Mouse (Mus musculus) small intestine, adult 2 months (tissue): ENCODE measurements around the gene Gm17402.

Experiments
- CTCF ChIP-seq: fragments of 200-500 bp; IDR thresholded peaks from 2 replicates; pipeline ENCODE4 v1.5.1; 2012; ENCODE audit warnings: low read depth, mild to moderate bottlenecking, control low read depth, inconsistent platforms, low read length, moderate library complexity, mixed read lengths; ENCODE audit not compliant: insufficient replicate concordance, insufficient read length; ENCODE audit errors: extremely low read depth
- POLR2A ChIP-seq: fragments of 200-500 bp; IDR thresholded peaks from 2 replicates; pipeline ENCODE4 v1.6.1; 2012; ENCODE audit warnings: low read depth, mild to moderate bottlenecking, control low read depth, inconsistent platforms, low read length, moderate library complexity

DNA sequence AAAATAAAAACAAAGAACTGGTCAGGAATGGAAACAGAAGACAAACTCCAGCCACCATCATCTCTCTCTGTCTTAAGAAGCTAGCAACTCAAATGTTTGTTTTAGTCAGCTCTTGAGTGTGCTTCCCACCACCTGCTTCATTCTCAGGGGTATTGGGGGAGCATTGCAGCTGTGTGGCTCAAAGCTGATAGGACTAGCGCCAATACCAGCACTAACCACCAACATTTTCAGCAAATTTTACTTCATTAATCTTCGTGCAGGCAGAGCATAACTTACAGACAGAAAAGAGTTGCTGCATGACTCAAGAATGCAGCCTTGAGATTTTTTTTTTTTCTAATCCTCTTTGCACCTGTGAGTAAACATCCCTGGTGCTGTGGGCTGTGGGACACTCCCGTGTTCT, 35.4 kb downstream of the Gm17402 start:
- TF ChIP-seq CTCF, result no peak
- TF ChIP-seq POLR2A, result no peak
